Mouse (Mus musculus): ENCODE measurements around the gene Gpr108.

- TF ChIP-seq POLR2A (IDR thresholded peaks at IDR 0.05; ENCODE audit: extremely low read depth, insufficient read depth, low read length) (0 out of 2 replicates have a peak, but pooled peaks have one; percentile 6), CTCF (IDR thresholded peaks at IDR 0.05; ENCODE audit: extremely low read depth, insufficient read depth, low read length) (no peak)
Observed at GRCm38 (mm10) chr17:57275111-57275996, 27.1 kb upstream of the Gpr108 start.

Measured in cortical plate, adult 2 months (tissue).